Mouse (Mus musculus) hindlimb bud, embryonic 11.5 days (tissue): ENCODE measurements around the gene Apobec2.

Experiments used
- DNase-seq: peaks from one replicate; pipeline ENCODE4 v3.0.0-alpha.2; 2012; ENCODE audit warnings: low read depth, low spot score; ENCODE audit errors: extremely low spot score

The Apobec2 gene

GRCm38 (mm10) chr17:48437421-48437911 lies 4.7 kb upstream of the Apobec2 start:
- peak; percentile 53 for DNase-seq

GRCm38 (mm10) chr17:48436487-48436886 lies 3.8 kb upstream of the Apobec2 start:
- DNase-seq: no peak

GRCm38 (mm10) chr17:48434479-48434878 lies 1.7 kb upstream of the Apobec2 start:
- no peak for DNase-seq

- no peak for DNase-seq
Measured at GRCm38 (mm10) chr17:48433689-48434330, 1.1 kb upstream of the Apobec2 start.

- no peak for DNase-seq
Measured at GRCm38 (mm10) chr17:48433006-48433655, 401 bp upstream of the Apobec2 start.

GRCm38 (mm10) chr17:48431054-48431453 lies 1.7 kb downstream of the Apobec2 start:
- no peak for DNase-seq

- DNase-seq: no peak
Measured at GRCm38 (mm10) chr17:48430394-48430793, 2.3 kb downstream of the Apobec2 start.

- no peak for DNase-seq
Measured at GRCm38 (mm10) chr17:48427852-48428530, 4.7 kb downstream of the Apobec2 start.

GRCm38 (mm10) chr17:48426991-48427750 lies 5.6 kb downstream of the Apobec2 start:
- no peak for DNase-seq

- no peak for DNase-seq
Measured at GRCm38 (mm10) chr17:48425823-48426612, 6.7 kb downstream of the Apobec2 start.

- DNase-seq: no peak
Measured at GRCm38 (mm10) chr17:48424237-48424636, 8.5 kb downstream of the Apobec2 start.

- no peak for DNase-seq
Measured at GRCm38 (mm10) chr17:48419571-48419970, 13.2 kb downstream of the Apobec2 start.

GRCm38 (mm10) chr17:48418781-48419180 lies 13.9 kb downstream of the Apobec2 start:
- DNase-seq: no peak

- no peak for DNase-seq
Measured at GRCm38 (mm10) chr17:48418174-48418573, 14.6 kb downstream of the Apobec2 start.

- no peak for DNase-seq
Measured at GRCm38 (mm10) chr17:48417521-48417920, 15.2 kb downstream of the Apobec2 start.

GRCm38 (mm10) chr17:48416425-48417195 lies 16.1 kb downstream of the Apobec2 start:
- DNase-seq: no peak

- no peak for DNase-seq
Measured at GRCm38 (mm10) chr17:48416011-48416410, 16.7 kb downstream of the Apobec2 start.

- DNase-seq: no peak
Measured at GRCm38 (mm10) chr17:48411241-48411640, 21.5 kb downstream of the Apobec2 start.

GRCm38 (mm10) chr17:48410299-48410785 lies 22.4 kb downstream of the Apobec2 start:
- peak; percentile 42 for DNase-seq
